Mouse (Mus musculus): ENCODE measurements around the gene Ctss. TPM values are rescaled to one million over a fixed set of nuclear protein-coding genes. Genes with fewer than 3 reads are reported as not detected.

Gene Ctss
- total and polyA plus RNA-seq, 3 experiments: not detected

- DNase-seq (ENCODE audit: low read depth, low spot score): no peak
- TF ChIP-seq HCFC1 (IDR thresholded peaks at IDR 0.05; ENCODE audit: low read depth, low read length) (no peak), MAFK (IDR thresholded peaks at IDR 0.05; ENCODE audit: borderline replicate concordance, low read depth, low read length) (peak; percentile 61; the same call in 1 of the 2 replicates), RCOR1 (IDR thresholded peaks at IDR 0.05; ENCODE audit: low read depth, low read length) (no peak)
- Histone ChIP-seq H3K4me3 (ENCODE audit: control insufficient read depth in 1 of 2, insufficient read depth in 1 of 2, low read depth in 2 of 2, low read length in 2 of 2) (no peak overlapping the region), H3K9ac (ENCODE audit: control insufficient read depth, low read depth, low read length, poor library complexity, severe bottlenecking) (no peak overlapping the region), H3K4me1 (ENCODE audit: control insufficient read depth in 1 of 2, insufficient read depth in 2 of 2, low read length in 2 of 2) (peaks cover 6 to 22% of the 10 kb centered on the region in 2 experiments), H3K79me2 (ENCODE audit: control insufficient read depth, insufficient read depth, low read length, poor library complexity) (no peaks in the 10 kb centered on the region), H3K27me3 (ENCODE audit: control insufficient read depth in 1 of 2, insufficient read depth in 2 of 2, low read length in 2 of 2) (peaks cover 10 to 17% of the 10 kb centered on the region in 2 experiments), H3K36me3 (ENCODE audit: control insufficient read depth in 1 of 2, insufficient read depth in 2 of 2, low read length in 2 of 2) (peaks cover 0 to 17% of the 10 kb centered on the region in 2 experiments; a peak in 2 of 4 replicates), H3K27ac (ENCODE audit: control insufficient read depth, low read depth, low read length) (no peak overlapping the region), H3K9me3 (replicated peaks; ENCODE audit: insufficient read depth, low read length) (no peaks in the 10 kb centered on the region)
These were observed 2.9 kb upstream of the Ctss start for GRCm38 (mm10) chr3:95523662-95524061.

- no peak for DNase-seq (ENCODE audit: low read depth, low spot score)
- H3K9me3 ChIP-seq (replicated peaks; ENCODE audit: insufficient read depth, low read length): no peaks in the 10 kb centered on the region
- H3K27ac ChIP-seq (ENCODE audit: control insufficient read depth, low read depth, low read length): no peak overlapping the region
- H3K27me3 ChIP-seq (ENCODE audit: control insufficient read depth in 1 of 2, insufficient read depth in 2 of 2, low read length in 2 of 2): peaks cover 10 to 17% of the 10 kb centered on the region in 2 experiments
- H3K79me2 ChIP-seq (ENCODE audit: control insufficient read depth, insufficient read depth, low read length, poor library complexity): no peaks in the 10 kb centered on the region
- TF ChIP-seq MYC (IDR thresholded peaks at IDR 0.05; ENCODE audit: low read depth, low read length) (no peak), UBTF (IDR thresholded peaks at IDR 0.05; ENCODE audit: borderline replicate concordance, insufficient read depth, low read depth, low read length) (no peak), TCF12 (IDR thresholded peaks at IDR 0.05; ENCODE audit: low read depth, low read length) (no peak), ZMIZ1 (IDR thresholded peaks at IDR 0.05; ENCODE audit: low read depth, low read length) (no peak), CHD2 (IDR thresholded peaks at IDR 0.05; ENCODE audit: low read length) (no peak), JUND (IDR thresholded peaks at IDR 0.05; ENCODE audit: low read depth, low read length) (no peak), USF1 (IDR thresholded peaks at IDR 0.05; ENCODE audit: low read depth, low read length) (no peak), EP300 (IDR thresholded peaks at IDR 0.05; ENCODE audit: low read depth in 1 of 2, low read length in 2 of 2) (no peak), USF2 (IDR thresholded peaks at IDR 0.05; ENCODE audit: borderline replicate concordance in 1 of 2, insufficient read depth in 1 of 2, low read depth in 1 of 2, low read length in 2 of 2) (no peak), MAZ (IDR thresholded peaks at IDR 0.05; ENCODE audit: low read depth, low read length) (no peak)
- peaks cover 2 to 16% of the 10 kb centered on the region in 2 experiments; a peak in 3 of 4 replicates for H3K4me1 ChIP-seq (ENCODE audit: control insufficient read depth in 1 of 2, insufficient read depth in 2 of 2, low read length in 2 of 2)
- no peak overlapping the region for H3K9ac ChIP-seq (ENCODE audit: control insufficient read depth, low read depth, low read length, poor library complexity, severe bottlenecking)
- peaks cover 0 to 9% of the 10 kb centered on the region in 2 experiments; a peak in 2 of 4 replicates for H3K36me3 ChIP-seq (ENCODE audit: control insufficient read depth in 1 of 2, insufficient read depth in 2 of 2, low read length in 2 of 2)
- H3K4me3 ChIP-seq (ENCODE audit: control insufficient read depth in 1 of 2, insufficient read depth in 1 of 2, low read depth in 2 of 2, low read length in 2 of 2): no peak overlapping the region
These were observed 1.9 kb upstream of the Ctss start for GRCm38 (mm10) chr3:95524673-95525072.

- Histone ChIP-seq H3K9ac (ENCODE audit: control insufficient read depth, low read depth, low read length, poor library complexity, severe bottlenecking) (no peak overlapping the region), H3K79me2 (ENCODE audit: control insufficient read depth, insufficient read depth, low read length, poor library complexity) (no peaks in the 10 kb centered on the region), H3K36me3 (ENCODE audit: control insufficient read depth in 1 of 2, insufficient read depth in 2 of 2, low read length in 2 of 2) (peaks cover 0 to 4% of the 10 kb centered on the region in 2 experiments; a peak in 1 of 4 replicates), H3K4me3 (ENCODE audit: control insufficient read depth in 1 of 2, insufficient read depth in 1 of 2, low read depth in 2 of 2, low read length in 2 of 2) (no peak overlapping the region), H3K4me1 (ENCODE audit: control insufficient read depth in 1 of 2, insufficient read depth in 2 of 2, low read length in 2 of 2) (peaks cover 2 to 8% of the 10 kb centered on the region in 2 experiments; a peak in 3 of 4 replicates), H3K27ac (ENCODE audit: control insufficient read depth, low read depth, low read length) (no peak overlapping the region), H3K27me3 (ENCODE audit: control insufficient read depth in 1 of 2, insufficient read depth in 2 of 2, low read length in 2 of 2) (peaks cover 10 to 17% of the 10 kb centered on the region in 2 experiments), H3K9me3 (replicated peaks; ENCODE audit: insufficient read depth, low read length) (no peaks in the 10 kb centered on the region)
- TF ChIP-seq UBTF (IDR thresholded peaks at IDR 0.05; ENCODE audit: borderline replicate concordance, insufficient read depth, low read depth, low read length): no peak
- no peak for TF ChIP-seq MAX (IDR thresholded peaks at IDR 0.05; ENCODE audit: low read length)
- TF ChIP-seq ZKSCAN1 (IDR thresholded peaks at IDR 0.05; ENCODE audit: low read depth, low read length): no peak
- no peak for TF ChIP-seq RCOR1 (IDR thresholded peaks at IDR 0.05; ENCODE audit: low read depth, low read length)
- TF ChIP-seq GABPA (IDR thresholded peaks at IDR 0.05; ENCODE audit: low read depth, low read length): no peak
- TF ChIP-seq GATA1 (IDR thresholded peaks at IDR 0.05; ENCODE audit: low read depth, low read length): no peak
- TF ChIP-seq ZMIZ1 (IDR thresholded peaks at IDR 0.05; ENCODE audit: low read depth, low read length): no peak
- no peak for TF ChIP-seq USF2 (IDR thresholded peaks at IDR 0.05; ENCODE audit: borderline replicate concordance in 1 of 2, insufficient read depth in 1 of 2, low read depth in 1 of 2, low read length in 2 of 2)
- TF ChIP-seq MYB (IDR thresholded peaks at IDR 0.05; ENCODE audit: low read depth, low read length): no peak
- TF ChIP-seq MXI1 (IDR thresholded peaks at IDR 0.05; ENCODE audit: low read depth, low read length): no peak
- TF ChIP-seq MAZ (IDR thresholded peaks at IDR 0.05; ENCODE audit: low read depth, low read length): no peak
- TF ChIP-seq ELF1 (IDR thresholded peaks at IDR 0.05; ENCODE audit: low read depth, low read length): no peak
- TF ChIP-seq MAFK (IDR thresholded peaks at IDR 0.05; ENCODE audit: borderline replicate concordance, low read depth, low read length): no peak
- TF ChIP-seq TBP (IDR thresholded peaks at IDR 0.05; ENCODE audit: low read depth, low read length): no peak
- no peak for DNase-seq (ENCODE audit: low read depth, low spot score)
These were observed 475 bp upstream of the Ctss start for GRCm38 (mm10) chr3:95526111-95526510.
